Mouse (Mus musculus): Measurements from ENCODE around the gene Gpr85. TPM values are rescaled to one million over a fixed set of nuclear protein-coding genes. Genes with fewer than 3 reads are reported as not detected.

Gene Gpr85
- 0.13 and 0.59 TPM in 2 replicates for total RNA-seq (2012; rRNA removed)
- 0.35 and 0.46 TPM in 2 replicates for total RNA-seq (2014; rRNA removed)
- polyA plus RNA-seq (2012; ENCODE audit: insufficient read length, low read depth) = 0.20 and 0.27 TPM in 2 replicates

GRCm38 (mm10) chr6:13839345-13840054, at the start of gene Gpr85:
Gpr85 (minus strand) TSS chr6:13839942.
- Histone ChIP-seq H3K4me1 (ENCODE audit: control insufficient read depth in 1 of 2, insufficient read depth in 2 of 2) (peaks cover 6 to 8% of the 10 kb centered on the region in 2 experiments), H3K36me3 (replicated peaks in 1 of 2; ENCODE audit: control insufficient read depth in 1 of 2, insufficient read depth in 1 of 2, low read length in 1 of 2) (no peaks in the 10 kb centered on the region), H3K27me3 (replicated peaks) (no peaks in the 10 kb centered on the region), H3K27ac (ENCODE audit: insufficient read depth, low read depth) (no peak within 1 kb of the TSS), H3K79me2 (replicated peaks; ENCODE audit: control insufficient read depth, extremely low read depth, insufficient read depth, poor library complexity, severe bottlenecking) (no peaks in the 10 kb centered on the region), H3K4me2 (ENCODE audit: insufficient read depth, low read depth, poor library complexity, severe bottlenecking) (peak within 1 kb of the TSS; percentile 98), H3K9me3 (replicated peaks; ENCODE audit: low read length) (no peaks in the 10 kb centered on the region), H3K4me3 (replicated peaks in 1 of 3; ENCODE audit: low read depth in 2 of 3, low read length in 2 of 3, poor library complexity in 1 of 3) (peak within 1 kb of the TSS; percentile 21 to 69 (median 59)), H3K9ac (ENCODE audit: insufficient read depth, low read depth) (peak within 1 kb of the TSS; percentile 89)
- in situ Hi-C loops (cut with MboI; ENCODE audit: low pct_ligation_motif_present, low pct_unique_long_range_greater_than_20kb, low sequenced_read_pairs) = no loop called here
- DNase-seq (ENCODE audit: extremely low read depth) = no peak
- dilution Hi-C loops (cut with MboI; ENCODE audit: extremely low pct_ligation_motif_present, extremely low pct_unique_long_range_greater_than_20kb, low sequenced_read_pairs) = no loop called here
- TF ChIP-seq JUN (IDR thresholded peaks at IDR 0.05; ENCODE audit: insufficient read depth, low read depth, low read length) = no peak

- DNase-seq (ENCODE audit: extremely low read depth) = no peak
- Histone ChIP-seq H3K79me2 (replicated peaks; ENCODE audit: control insufficient read depth, extremely low read depth, insufficient read depth, poor library complexity, severe bottlenecking) (no peaks in the 10 kb centered on the region), H3K36me3 (replicated peaks in 1 of 2; ENCODE audit: control insufficient read depth in 1 of 2, insufficient read depth in 1 of 2, low read length in 1 of 2) (peaks cover 0 to 4% of the 10 kb centered on the region in 2 experiments), H3K27ac (ENCODE audit: insufficient read depth, low read depth) (no peak overlapping the region), H3K4me3 (replicated peaks in 1 of 3; ENCODE audit: low read depth in 2 of 3, low read length in 2 of 3, poor library complexity in 1 of 3) (no peak overlapping the region), H3K9me3 (replicated peaks; ENCODE audit: low read length) (no peaks in the 10 kb centered on the region), H3K4me1 (ENCODE audit: control insufficient read depth in 1 of 2, insufficient read depth in 2 of 2) (peaks cover 0 to 8% of the 10 kb centered on the region in 2 experiments; a peak in 2 of 4 replicates), H3K9ac (ENCODE audit: insufficient read depth, low read depth) (no peak overlapping the region), H3K4me2 (ENCODE audit: insufficient read depth, low read depth, poor library complexity, severe bottlenecking) (no peak overlapping the region), H3K27me3 (replicated peaks) (no peaks in the 10 kb centered on the region)
- in situ Hi-C loops (cut with MboI; ENCODE audit: low pct_ligation_motif_present, low pct_unique_long_range_greater_than_20kb, low sequenced_read_pairs) (no loop called here), dilution Hi-C loops (cut with MboI; ENCODE audit: extremely low pct_ligation_motif_present, extremely low pct_unique_long_range_greater_than_20kb, low sequenced_read_pairs) (no loop called here)
- TF ChIP-seq TCF12 (IDR thresholded peaks at IDR 0.05; ENCODE audit: low read depth, low read length) (no peak), USF2 (conservative IDR thresholded peaks at IDR 0.05; ENCODE audit: low read depth, low read length) (no peak), IRF4 (IDR thresholded peaks at IDR 0.05; ENCODE audit: low read depth, low read length) (no peak), RCOR1 (conservative IDR thresholded peaks at IDR 0.05; ENCODE audit: low read depth, low read length) (no peak), E2F4 (IDR thresholded peaks at IDR 0.05; ENCODE audit: insufficient replicate concordance, low read depth, low read length) (no peak), CHD1 (IDR thresholded peaks at IDR 0.05; ENCODE audit: low read depth, low read length) (no peak), MAFK (IDR thresholded peaks at IDR 0.05; ENCODE audit: insufficient replicate concordance, low read length) (no peak), ZKSCAN1 (IDR thresholded peaks at IDR 0.05; ENCODE audit: borderline replicate concordance, low read depth, low read length) (no peak), USF1 (IDR thresholded peaks at IDR 0.05; ENCODE audit: low read depth, low read length) (no peak), ZMIZ1 (IDR thresholded peaks at IDR 0.05; ENCODE audit: low read depth, low read length) (no peak), RAD21 (IDR thresholded peaks at IDR 0.05; ENCODE audit: low read depth, low read length) (no peak), ZC3H11A (IDR thresholded peaks at IDR 0.05; ENCODE audit: low read depth, low read length) (no peak), UBTF (IDR thresholded peaks at IDR 0.05; ENCODE audit: low read depth, low read length) (no peak)
Observed at GRCm38 (mm10) chr6:13884877-13885592, 45.3 kb upstream of the Gpr85 start.
